Mouse (Mus musculus): ENCODE measurements around the gene Rnf113a2.

GRCm38 (mm10) chr12:84408819-84409507 lies 8.0 kb upstream of the Rnf113a2 start, which contains the start of the genes Entpd5 and Bbof1:
- TF ChIP-seq CTCF (IDR thresholded peaks at IDR 0.05; ENCODE audit: low read depth) (no peak), EP300 (IDR thresholded peaks at IDR 0.05; ENCODE audit: low read depth) (no peak)

All from heart, postnatal 0 days (tissue).